Mouse (Mus musculus) olfactory bulb, adult 2 months (tissue): ENCODE results near the gene Myo1a.

ENCODE experiments used
- CTCF ChIP-seq: fragments of 200-500 bp; IDR thresholded peaks from 2 replicates; pipeline ENCODE4 v1.5.1; 2012; ENCODE audit warnings: low read depth, mild to moderate bottlenecking, low read length, moderate library complexity; ENCODE audit not compliant: insufficient read depth
- POLR2A ChIP-seq: fragments of 200-500 bp; IDR thresholded peaks from 2 replicates; pipeline ENCODE4 v1.6.1; 2012; ENCODE audit warnings: mild to moderate bottlenecking, low read depth, low read length, moderate library complexity; ENCODE audit not compliant: insufficient read depth

DNA sequence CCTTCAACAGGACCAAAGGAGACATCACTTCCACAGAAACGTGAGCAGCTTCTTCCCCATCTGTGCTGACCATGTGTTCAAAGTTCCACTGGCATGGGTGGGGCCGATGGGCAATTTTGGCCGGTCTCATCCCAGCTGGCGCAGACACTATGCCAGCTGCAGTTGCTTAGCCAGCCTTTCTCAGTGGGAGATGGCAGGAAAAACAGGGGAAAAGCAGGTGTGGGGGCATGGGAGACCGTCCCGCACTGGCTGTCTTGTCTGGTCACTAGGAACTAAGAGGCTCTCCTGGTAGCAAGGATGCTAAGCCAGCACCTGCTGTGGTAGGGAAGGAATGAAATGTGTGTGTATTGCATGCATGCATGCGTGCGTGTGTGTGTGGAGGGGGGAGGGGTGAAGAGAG, 23.5 kb downstream of the Myo1a start:
- TF ChIP-seq CTCF (no peak), POLR2A (no peak)
